Mouse (Mus musculus) liver, postnatal 0 days (tissue): ENCODE measurements around the gene Gm17324.

ENCODE experiments used
- CTCF ChIP-seq: sonication (generic); IDR thresholded peaks from 2 replicates; pipeline ENCODE4 v1.5.1; 2016; ENCODE audit warnings: antibody characterized with exemption, low read depth
- EP300 ChIP-seq: IDR thresholded peaks from 2 replicates; pipeline ENCODE4 v1.6.1; 2016; ENCODE audit warnings: antibody characterized with exemption, low read depth, mild to moderate bottlenecking

DNA sequence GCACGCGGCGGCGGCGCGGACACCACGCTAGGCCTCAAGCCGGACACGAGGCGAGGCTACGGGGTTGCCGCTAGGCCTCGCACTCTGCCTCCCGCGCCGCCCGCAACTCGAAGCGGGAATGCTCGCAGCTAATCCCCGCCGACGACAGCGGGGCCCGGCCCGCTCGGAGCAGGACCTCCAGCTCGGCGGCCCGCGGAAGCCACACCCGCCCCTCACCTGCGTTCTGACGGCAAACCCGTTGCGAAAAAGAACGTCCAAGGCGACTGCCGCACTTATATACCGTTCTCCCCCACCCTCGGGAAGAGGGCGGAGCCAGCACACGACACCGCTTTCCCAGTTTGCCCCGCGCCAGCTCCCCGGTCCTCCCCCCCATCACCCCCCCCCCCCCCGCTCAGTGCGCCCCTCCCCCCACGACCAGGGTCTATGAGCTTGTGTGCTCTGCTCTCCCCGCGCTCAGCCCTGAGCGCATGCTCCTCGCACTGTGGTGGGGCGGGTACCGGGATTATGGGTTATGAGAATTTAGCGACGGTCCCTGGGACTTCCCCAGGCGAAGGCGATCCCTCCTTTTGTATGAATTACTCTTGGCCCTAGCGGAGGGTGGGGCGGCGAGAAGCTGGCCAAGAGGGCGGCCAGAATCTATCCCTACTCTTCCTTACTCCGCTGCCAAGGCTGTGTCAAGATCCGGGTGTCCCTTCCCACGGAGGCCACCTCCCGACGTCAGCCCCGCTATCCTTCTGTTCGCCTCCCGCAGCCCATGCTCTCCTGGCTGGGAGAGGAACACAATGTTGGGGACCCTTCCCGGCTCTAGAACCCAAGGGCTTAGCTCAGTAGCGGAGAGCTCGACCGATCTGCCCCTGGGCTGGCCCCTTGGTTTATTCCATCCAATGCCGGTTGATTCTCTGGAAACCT is 33.1 kb upstream of the Gm17324 start:
- TF ChIP-seq CTCF (0 out of 2 replicates have a peak, but pooled peaks have one; percentile 5), EP300 (0 out of 2 replicates have a peak, but pooled peaks have one; percentile 36)
